Mouse (Mus musculus) adrenal gland, postnatal 4 days (tissue): ENCODE results near the gene Prickle2. TPM values are rescaled to one million over a fixed set of nuclear protein-coding genes. Genes with fewer than 3 reads are reported as not detected.

ENCODE experiments used
- DNase-seq, 2 experiments: peaks; one replicate each; pipeline ENCODE4 v3.0.0; 2021 to 2022; ENCODE audit warnings: low spot score in 2 of 2, mixed read lengths in 2 of 2
- total RNA-seq, 2 experiments: library from RNA; stranded (reverse); gene quantifications; 2 replicates each; pipeline ENCODE4 v1.2.3; 2021

Prickle2 gene
- total RNA-seq, 2 experiments from 2014 or later = 12.1 to 14.2 TPM

GRCm38 (mm10) chr6:92669623-92670022 is 36.3 kb downstream of the Prickle2 start:
- DNase-seq = no peak

GRCm38 (mm10) chr6:92667544-92667943 is 38.4 kb downstream of the Prickle2 start:
- no peak for DNase-seq

DNA sequence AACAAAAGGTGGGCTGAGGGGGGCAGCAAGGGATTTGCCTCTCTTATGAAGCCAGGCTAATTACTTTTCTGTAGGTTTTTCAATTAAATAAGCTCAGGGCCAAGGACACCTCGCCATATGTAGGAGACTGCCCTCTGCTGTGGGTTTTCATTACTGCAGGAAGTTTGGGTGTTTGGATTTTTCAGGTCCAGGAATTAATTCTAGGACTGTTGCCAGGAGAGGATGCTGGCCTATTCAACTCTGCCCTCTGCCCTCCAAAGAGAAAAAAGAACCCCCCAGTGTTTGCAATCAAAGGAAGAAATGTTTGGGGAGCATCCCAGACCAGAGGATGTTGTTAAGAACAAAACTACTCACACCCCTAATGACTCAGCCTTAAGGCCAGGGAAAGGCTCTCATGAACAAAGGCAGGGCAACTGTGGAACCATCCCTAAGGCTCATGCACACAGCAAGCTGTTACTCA is 40.4 kb downstream of the Prickle2 start:
- peak; percentile 18 to 33 for DNase-seq

GRCm38 (mm10) chr6:92663885-92664284 is 42.1 kb downstream of the Prickle2 start:
- DNase-seq = no peak

GRCm38 (mm10) chr6:92663433-92663832 is 42.5 kb downstream of the Prickle2 start:
- no peak for DNase-seq

- DNase-seq = no peak
These were observed 56.9 kb downstream of the Prickle2 start for GRCm38 (mm10) chr6:92649063-92649462.

DNA sequence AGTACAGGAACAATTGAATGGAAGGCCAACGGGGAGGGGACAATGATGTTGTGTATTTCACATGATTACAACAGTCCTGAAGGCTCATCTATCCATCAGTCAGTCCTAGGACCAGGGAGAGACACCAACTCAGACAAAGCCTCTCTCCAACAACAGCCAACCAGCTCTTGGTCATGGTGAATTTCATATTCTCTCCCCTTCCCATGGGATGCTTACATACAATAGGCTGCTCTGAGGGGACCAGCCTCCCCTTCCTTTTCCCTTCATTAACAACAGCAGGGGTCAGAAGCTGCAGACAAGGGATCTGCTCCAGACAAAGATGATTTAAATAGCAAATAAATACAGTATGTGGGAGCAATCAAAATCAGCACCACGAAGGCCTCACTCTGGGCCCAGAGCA is 57.4 kb downstream of the Prickle2 start:
- no peak for DNase-seq

DNA sequence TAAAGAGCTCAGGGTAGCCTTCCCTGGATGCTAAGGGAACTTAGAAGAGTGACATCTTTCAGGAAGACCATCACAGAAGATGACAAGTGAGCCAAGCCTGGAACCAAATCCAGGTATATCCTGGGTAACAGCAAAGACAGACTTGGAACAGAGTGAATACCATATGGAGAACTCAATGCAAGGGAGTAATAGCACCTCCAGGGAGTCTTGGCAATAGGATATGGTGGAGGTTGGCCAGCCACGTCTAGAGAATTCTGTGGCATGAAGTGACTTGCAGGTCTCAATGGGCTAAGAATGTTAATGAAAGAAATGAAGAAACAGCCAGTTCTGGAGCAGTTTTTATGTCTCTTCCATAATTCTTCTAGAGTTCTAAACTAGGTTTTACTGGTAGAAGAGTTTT is 63.0 kb downstream of the Prickle2 start:
- no peak for DNase-seq

GRCm38 (mm10) chr6:92641956-92642355 is 64.0 kb downstream of the Prickle2 start:
- no peak for DNase-seq

- no peak for DNase-seq
These were observed 65.1 kb downstream of the Prickle2 start for GRCm38 (mm10) chr6:92640896-92641295.

DNA sequence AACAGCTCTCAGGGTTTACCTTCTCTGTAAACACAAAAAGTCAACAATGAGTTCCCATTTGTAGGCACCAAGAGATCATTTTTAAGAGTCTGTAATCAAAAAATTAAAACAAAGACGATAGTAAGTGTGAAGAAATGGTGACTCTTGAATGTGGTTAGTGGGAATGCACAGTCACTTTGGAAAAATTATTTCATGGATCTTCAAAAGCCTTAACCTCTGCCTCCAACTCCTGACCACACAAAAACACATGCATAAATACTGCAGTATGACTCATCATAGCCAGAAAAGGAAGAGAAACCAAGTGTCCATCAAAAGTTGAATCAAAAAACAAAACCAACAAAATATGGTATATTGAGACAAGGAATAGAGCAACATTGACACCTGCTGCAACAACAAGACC is 69.5 kb downstream of the Prickle2 start:
- no peak for DNase-seq

DNA sequence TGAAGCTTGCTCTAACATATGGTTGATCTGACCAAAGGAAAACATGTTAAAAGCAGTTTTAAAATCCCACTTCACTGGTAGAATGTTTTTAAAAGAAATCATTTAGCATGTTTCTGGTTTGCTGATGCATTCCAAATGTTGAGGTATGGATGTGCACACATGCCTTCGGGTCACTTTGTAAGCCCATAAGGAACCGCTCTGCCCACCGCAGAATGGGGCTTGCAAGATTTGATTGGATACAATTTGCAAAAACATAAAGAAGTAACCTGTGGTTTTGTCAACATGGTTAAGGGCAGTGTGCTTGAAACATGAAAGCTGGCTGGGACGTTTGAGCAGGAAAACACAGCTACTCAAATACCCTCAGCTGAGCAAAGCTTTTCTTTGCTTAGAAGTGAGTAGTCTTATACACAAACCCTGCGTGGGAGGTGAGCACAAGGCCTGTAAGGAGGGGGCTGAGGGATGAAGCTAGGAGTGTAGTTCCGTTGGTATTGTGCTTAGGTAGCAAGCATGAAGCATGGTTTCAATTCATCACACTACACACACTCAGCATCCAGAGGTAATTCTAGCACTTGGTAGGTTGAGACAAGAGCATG is 71.0 kb downstream of the Prickle2 start:
- DNase-seq = no peak

GRCm38 (mm10) chr6:92630991-92631390 is 75.0 kb downstream of the Prickle2 start:
- no peak for DNase-seq

DNA sequence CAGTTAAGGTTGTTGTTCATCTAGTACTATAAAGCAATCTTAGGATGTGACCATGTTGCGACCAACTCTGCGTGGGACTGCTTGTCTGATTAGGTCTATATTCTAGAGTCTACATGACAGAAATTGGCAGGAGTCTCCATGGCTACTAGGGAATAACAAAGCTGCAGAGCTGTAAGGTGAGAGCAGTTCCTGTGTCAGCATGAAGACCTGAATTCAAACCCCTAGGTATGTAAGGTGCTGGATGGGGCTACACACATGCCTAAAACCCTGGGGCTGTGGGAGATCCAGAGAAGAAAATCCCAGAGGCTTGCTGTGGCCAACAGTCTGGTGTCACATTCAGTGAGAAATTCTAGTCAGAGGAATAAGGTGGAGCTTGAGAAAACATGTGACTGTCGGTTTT is 78.2 kb downstream of the Prickle2 start:
- no peak for DNase-seq

DNA sequence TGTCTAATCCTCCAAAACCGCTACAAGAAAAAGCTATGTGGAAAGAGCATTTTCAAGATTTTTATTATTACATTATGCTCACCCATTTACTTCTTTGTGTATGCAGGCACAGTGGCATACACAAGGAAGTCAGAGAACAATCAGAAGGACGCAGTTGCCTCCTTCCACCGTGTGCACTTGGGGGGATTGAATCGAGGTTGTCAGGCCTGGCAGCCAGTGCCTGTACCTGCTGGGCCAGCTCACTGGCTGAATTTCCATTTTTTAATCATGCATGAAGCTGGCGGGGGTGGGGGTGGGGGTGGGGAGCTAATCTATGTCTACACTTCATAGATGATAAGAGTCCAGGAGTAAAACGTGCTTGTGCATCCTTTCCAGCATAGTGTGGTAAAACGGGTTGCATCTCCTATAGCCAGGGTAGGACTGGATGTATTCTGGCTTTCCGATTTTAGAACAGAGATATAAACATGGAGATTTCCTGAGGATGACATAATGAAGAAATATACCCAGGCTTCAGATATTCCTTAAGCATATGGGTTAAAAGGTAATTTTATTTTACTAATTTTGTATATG is 78.8 kb downstream of the Prickle2 start:
- DNase-seq = no peak

- no peak for DNase-seq
These were observed 80.0 kb downstream of the Prickle2 start for GRCm38 (mm10) chr6:92625923-92626322.

DNA sequence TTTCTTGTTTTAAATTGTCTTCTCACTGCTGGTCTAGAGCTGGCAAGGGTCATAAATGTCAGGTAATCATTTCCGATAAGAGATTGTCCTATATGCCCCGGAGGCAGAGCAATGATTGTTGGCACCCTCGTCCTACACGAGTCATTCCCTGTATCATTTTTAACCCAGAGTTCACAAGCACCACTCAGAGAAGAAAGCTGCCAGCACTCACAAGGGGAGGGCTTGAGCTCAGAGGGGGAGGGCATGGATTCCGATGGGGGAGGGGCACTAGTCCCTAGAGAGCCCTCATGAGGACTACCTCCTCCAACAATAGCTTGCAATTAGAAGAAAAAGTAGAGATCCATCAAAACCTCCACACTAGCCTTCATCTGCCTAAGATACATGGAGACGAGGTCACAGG is 81.6 kb downstream of the Prickle2 start:
- no peak for DNase-seq

DNA sequence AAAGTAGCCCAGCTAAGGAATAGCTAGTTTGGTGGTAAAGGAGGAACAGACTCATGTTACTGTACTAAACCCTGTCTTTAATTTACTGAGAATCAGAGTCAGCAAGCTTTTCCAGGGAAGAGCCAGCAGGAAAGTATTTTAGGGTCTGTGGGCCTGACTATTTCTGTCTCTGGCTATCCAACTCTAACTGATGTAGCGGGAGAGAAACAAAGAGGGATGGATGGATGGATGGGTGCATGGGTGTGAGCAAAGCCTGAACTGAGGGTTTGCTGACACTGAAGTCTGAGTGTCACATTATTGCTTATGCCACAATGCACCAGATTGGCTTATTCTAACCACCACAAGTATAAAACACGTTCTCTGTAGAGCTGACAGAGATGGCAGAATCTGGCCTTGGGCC is 88.8 kb downstream of the Prickle2 start:
- no peak for DNase-seq

DNA sequence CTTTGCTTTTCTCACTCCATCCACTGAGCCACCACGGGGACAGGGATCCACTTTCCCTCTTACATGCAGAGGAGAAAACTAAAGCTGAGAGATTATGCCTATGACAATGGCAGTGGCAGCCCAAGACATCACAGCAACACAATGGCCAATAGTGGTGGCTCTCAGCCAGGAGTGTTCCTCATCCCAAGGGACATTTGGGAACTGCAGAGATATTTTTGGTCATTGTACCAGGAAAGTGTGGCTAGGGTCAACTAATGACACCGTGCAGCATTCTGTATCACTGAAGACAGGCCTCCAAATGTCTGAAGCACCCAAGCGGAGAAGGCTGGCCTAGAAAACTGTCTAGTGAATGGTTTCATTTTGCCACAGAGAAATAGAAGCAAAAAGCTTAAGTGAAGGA is 91.2 kb downstream of the Prickle2 start:
- DNase-seq = no peak

GRCm38 (mm10) chr6:92612151-92612769 is 93.7 kb downstream of the Prickle2 start:
- no peak for DNase-seq

GRCm38 (mm10) chr6:92609682-92610235 is 96.2 kb downstream of the Prickle2 start:
- no peak for DNase-seq

DNA sequence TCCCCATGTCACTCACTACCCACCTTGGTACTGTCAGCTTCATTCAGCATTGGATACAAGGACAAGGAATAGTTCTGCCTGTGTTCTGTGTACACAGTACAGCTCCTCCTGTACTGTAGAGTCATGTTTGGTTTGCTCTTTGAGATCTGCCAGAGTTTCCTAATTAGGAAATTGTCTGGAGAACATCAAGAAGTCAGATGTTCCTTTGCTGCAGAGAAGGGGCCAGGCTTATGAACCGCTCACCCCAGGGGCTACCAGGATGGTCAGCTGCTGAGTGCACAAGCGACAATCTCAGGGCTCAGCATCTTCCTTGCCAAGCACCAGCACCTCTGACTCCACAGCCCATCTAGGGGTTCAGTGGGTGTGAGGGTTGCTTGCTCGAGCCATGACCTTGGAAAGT is 96.9 kb downstream of the Prickle2 start:
- no peak for DNase-seq

DNA sequence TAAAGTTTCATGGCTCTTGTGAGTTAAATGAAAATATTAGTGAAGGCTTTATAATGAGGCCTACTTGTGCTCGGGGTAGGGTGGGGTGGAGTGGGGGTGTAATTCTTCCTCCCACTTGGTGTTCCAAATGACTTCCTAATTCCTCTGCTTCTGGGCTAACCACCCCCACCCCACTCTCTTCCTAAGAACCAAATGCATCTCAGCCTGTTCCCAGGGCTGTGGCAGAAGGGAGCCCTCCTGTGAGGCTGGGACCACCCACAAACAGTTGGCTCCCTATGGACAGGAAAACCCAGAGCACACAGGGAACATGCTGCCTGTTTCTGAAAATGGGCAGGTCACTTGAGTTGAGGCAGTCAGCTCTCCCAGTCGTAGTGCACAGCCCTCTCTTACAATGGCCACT is 100.8 kb downstream of the Prickle2 start:
- DNase-seq = no peak
